Mouse (Mus musculus) frontal cortex, adult (tissue): Measurements from ENCODE around the gene Rims3.

Experiments used
- ATAC-seq: cut with Nextera tagmentation; 2 replicates; pipeline ENCODE4 v1.9.2; 2017; ENCODE audit warnings: mild to moderate bottlenecking, moderate library complexity, mixed read lengths; ENCODE audit not compliant: low TSS enrichment

Gene Rims3

GRCm38 (mm10) chr4:120854588-120855319 is at the start of gene Rims3:
Rims3 (plus strand) TSS chr4:120854816.
- ATAC-seq: peak; percentile 43

GRCm38 (mm10) chr4:120805816-120806215 is 48.8 kb upstream of the Rims3 start:
- no peak for ATAC-seq

- no peak for ATAC-seq
Observed at GRCm38 (mm10) chr4:120813762-120814161, 40.9 kb upstream of the Rims3 start.

GRCm38 (mm10) chr4:120814171-120814570 is 40.4 kb upstream of the Rims3 start:
- ATAC-seq: no peak

GRCm38 (mm10) chr4:120815163-120815562 is 39.5 kb upstream of the Rims3 start:
- ATAC-seq: no peak

- peak; percentile 98 for ATAC-seq
Observed at GRCm38 (mm10) chr4:120815622-120816334, 38.8 kb upstream of the Rims3 start.

GRCm38 (mm10) chr4:120817002-120817774 is 37.4 kb upstream of the Rims3 start:
- no peak for ATAC-seq

- no peak for ATAC-seq
Observed at GRCm38 (mm10) chr4:120817951-120818350, 36.7 kb upstream of the Rims3 start.

- ATAC-seq: no peak
Observed at GRCm38 (mm10) chr4:120819296-120819695, 35.3 kb upstream of the Rims3 start.

- ATAC-seq: no peak
Observed at GRCm38 (mm10) chr4:120819871-120820270, 34.7 kb upstream of the Rims3 start.

- no peak for ATAC-seq
Observed at GRCm38 (mm10) chr4:120822191-120822911, 32.3 kb upstream of the Rims3 start.

GRCm38 (mm10) chr4:120825100-120825553 is 29.5 kb upstream of the Rims3 start:
- peak; percentile 89 for ATAC-seq

- peak; percentile 90 for ATAC-seq
Observed at GRCm38 (mm10) chr4:120825577-120826326, 28.9 kb upstream of the Rims3 start.

GRCm38 (mm10) chr4:120826418-120826817 is 28.2 kb upstream of the Rims3 start:
- no peak for ATAC-seq

- ATAC-seq: peak; percentile 41; the same call in 1 of the 2 replicates
Observed at GRCm38 (mm10) chr4:120830767-120831166, 23.8 kb upstream of the Rims3 start.

GRCm38 (mm10) chr4:120831472-120831871 is 23.1 kb upstream of the Rims3 start, which contains the start of gene Nfyc:
Nfyc (minus strand) TSS chr4:120831572.
- ATAC-seq: no peak

GRCm38 (mm10) chr4:120841342-120841741 is 13.3 kb upstream of the Rims3 start:
- ATAC-seq: no peak

GRCm38 (mm10) chr4:120844423-120845082 is 10.1 kb upstream of the Rims3 start:
- no peak for ATAC-seq

- no peak for ATAC-seq
Observed at GRCm38 (mm10) chr4:120845098-120845497, 9.5 kb upstream of the Rims3 start.

GRCm38 (mm10) chr4:120848909-120849308 is 5.7 kb upstream of the Rims3 start:
- ATAC-seq: peak; percentile 79
